Mouse (Mus musculus) intestine, embryonic 16.5 days (tissue): Measurements from ENCODE around the gene Hrh1. TPM values are rescaled to one million over a fixed set of nuclear protein-coding genes. Genes with fewer than 3 reads are reported as not detected.
"Not testable (repeated sequence)": the region's sequence is repeated elsewhere in the genome, so short reads cannot be mapped to it uniquely, and the experiment has no call there.

Source experiments
- ATAC-seq: fragments of 200-750 bp; cut with Nextera tagmentation; 2 replicates; pipeline ENCODE4 v1.8.0; 2017; ENCODE audit warnings: moderate TSS enrichment, moderate library complexity
- H3K27ac ChIP-seq: fragments of 300-500 bp; sonication (generic); 2 replicates; pipeline ENCODE4 v1.5.1; 2014; ENCODE audit warnings: mild to moderate bottlenecking, low read length
- H3K27me3 ChIP-seq: fragments of 300-500 bp; sonication (generic); replicated peaks from 2 replicates; pipeline ENCODE4 v1.6.1; 2014; ENCODE audit warnings: low read length, control low read depth, mixed read lengths; ENCODE audit not compliant: control insufficient read depth, insufficient read depth
- H3K36me3 ChIP-seq: fragments of 300-500 bp; sonication (generic); 2 replicates; pipeline ENCODE4 v1.6.1; 2014; ENCODE audit warnings: low read length, control low read depth; ENCODE audit not compliant: control insufficient read depth, insufficient read depth
- H3K4me1 ChIP-seq: fragments of 300-500 bp; sonication (generic); 2 replicates; pipeline ENCODE4 v1.6.1; 2014; ENCODE audit warnings: low read length, control low read depth, mixed read lengths; ENCODE audit not compliant: control insufficient read depth, insufficient read depth
- H3K4me2 ChIP-seq: fragments of 300-500 bp; sonication (generic); 2 replicates; pipeline ENCODE4 v1.6.1; 2014; ENCODE audit warnings: low read depth, low read length, control low read depth
- H3K4me3 ChIP-seq: fragments of 300-500 bp; sonication (generic); 2 replicates; pipeline ENCODE4 v1.5.1; 2014; ENCODE audit warnings: mild to moderate bottlenecking, low read length
- H3K9ac ChIP-seq: fragments of 300-500 bp; sonication (generic); 2 replicates; pipeline ENCODE4 v1.6.1; 2014; ENCODE audit warnings: low read depth, low read length
- H3K9me3 ChIP-seq: fragments of 300-500 bp; sonication (generic); 2 replicates; pipeline ENCODE4 v1.6.1; 2016; ENCODE audit warnings: low read length, control low read depth; ENCODE audit not compliant: control insufficient read depth
- WGBS: fragments of 180-500 bp; shearing (Covaris S2); extraction: QIAGEN DNeasy Blood & Tissue Kit; methylation state at CpG from one replicate; pipeline ENCODE4 v1.1.7; 2014; 5-methylcytosine and 5-hydroxymethylcytosine counted together
- polyA plus RNA-seq: library from polyadenylated mRNA; unstranded; fragments of >200 nt; fragmentation: Nextera tagmentation; extraction: Ambion mirVana; gene quantifications from 2 replicates; pipeline ENCODE4 v1.2.1, GENCODE M21; 2015

Hrh1 gene
- polyA plus RNA-seq, 1 experiment from 2014 or later: 1.1 TPM

- H3K4me2 ChIP-seq, H3K27ac ChIP-seq, H3K4me3 ChIP-seq, H3K36me3 ChIP-seq, H3K27me3 ChIP-seq, H3K9ac ChIP-seq, ATAC-seq, H3K4me1 ChIP-seq, H3K9me3 ChIP-seq: not testable (repeated sequence)
- WGBS: no CpG with 5 or more reads among the region's 12 CpGs
Observed at GRCm38 (mm10) chr6:114528709-114529108, 131.0 kb downstream of the Hrh1 start.

Other genes with a start within 250 kb of the Hrh1 start
- not detected in 2 replicates for gene Slc6a1, start 115.3 kb upstream of the Hrh1 start, polyA plus RNA-seq
- 21.5 and 25.5 TPM in 2 replicates for gene Atg7, start 245.2 kb downstream of the Hrh1 start, polyA plus RNA-seq